In genomic region chr1:93115471-93115870, GRCm38 (mm10) we compare ENCODE assay signal across 9 mouse cellular contexts. TPM values are rescaled to one million over a fixed set of nuclear protein-coding genes. Genes with fewer than 3 reads are reported as not detected.
A peak's percentile ranks its signal among the peaks of the same experiment; 100 is the strongest.
DNase-seq lines count a peak whose midpoint lies in the region; ATAC-seq and TF ChIP-seq lines count a peak whose summit lies in the region.
"Had no signal": no experiment of that assay in that cellular context is flagged by ENCODE, and none has a peak within 500 bp of the region (broad histone marks: within the 10 kb centered on the region; RNA-seq: fewer than 3 reads in every experiment).

No protein-coding gene starts in this region.

- ATAC-seq in heart, embryonic 13.5 days (ENCODE audit: extremely low read depth, insufficient number of reproducible peaks, low FRiP score, low TSS enrichment): no peak
- ATAC-seq in hindbrain, embryonic 15.5 days (ENCODE audit: low FRiP score, low read depth): peak; percentile 67
- peak; percentile 77 for ATAC-seq in midbrain, embryonic 14.5 days (ENCODE audit: low FRiP score, low TSS enrichment)

- 33% methylated on average over 13 of the region's 13 CpGs for WGBS in heart, embryonic 13.5 days
- 11% methylated on average over 13 of the region's 13 CpGs for WGBS in hindbrain, embryonic 15.5 days
- 11% methylated on average over 13 of the region's 13 CpGs for WGBS in midbrain, embryonic 14.5 days

- no peak for TF ChIP-seq CTCF in cortical plate, adult 2 months (IDR thresholded peaks at IDR 0.05; ENCODE audit: extremely low read depth, insufficient read depth, low read length)

- DNase-seq in heart, postnatal 36 days: no peak
- peak; percentile 57 for DNase-seq in midbrain, embryonic 14.5 days
- DNase-seq in thymus, postnatal 36 days: no peak
- no peak for DNase-seq in cerebellum, adult 8-10 months
- DNase-seq in left cerebral cortex, adult 18-20 months (ENCODE audit: low spot score in 2 of 2): no peak

- no peak overlapping the region for H3K27ac ChIP-seq in heart, embryonic 13.5 days (replicated peaks)
- no peak overlapping the region for H3K27ac ChIP-seq in cortical plate, adult 2 months (ENCODE audit: insufficient read depth, low read length)
- H3K27ac ChIP-seq in hindbrain, embryonic 15.5 days (replicated peaks): peak overlapping the region; percentile 72
- H3K27ac ChIP-seq in midbrain, embryonic 14.5 days (replicated peaks; ENCODE audit: low read depth, low read length): peak overlapping the region; percentile 73

- H3K27me3 ChIP-seq in heart, embryonic 13.5 days (replicated peaks): peaks cover 21% of the 10 kb centered on the region
- H3K27me3 ChIP-seq in hindbrain, embryonic 15.5 days: no peaks in the 10 kb centered on the region
- no peaks in the 10 kb centered on the region for H3K27me3 ChIP-seq in midbrain, embryonic 14.5 days (ENCODE audit: control insufficient read depth, insufficient read depth, low read length)

- no peak for TF ChIP-seq POLR2A in cortical plate, adult 2 months (IDR thresholded peaks at IDR 0.05; ENCODE audit: extremely low read depth, insufficient read depth, low read length)

- peaks cover 7% of the 10 kb centered on the region; the same call in 1 of the 2 replicates for H3K4me1 ChIP-seq in heart, embryonic 13.5 days
- no peaks in the 10 kb centered on the region for H3K4me1 ChIP-seq in cortical plate, adult 2 months (ENCODE audit: control insufficient read depth, insufficient read depth, low read length)
- peaks cover 12% of the 10 kb centered on the region for H3K4me1 ChIP-seq in hindbrain, embryonic 15.5 days (replicated peaks)
- peaks cover 12% of the 10 kb centered on the region for H3K4me1 ChIP-seq in midbrain, embryonic 14.5 days (ENCODE audit: control insufficient read depth, insufficient read depth, low read length)

- H3K36me3 ChIP-seq in heart, embryonic 13.5 days: no peaks in the 10 kb centered on the region
- H3K36me3 ChIP-seq in hindbrain, embryonic 15.5 days: no peaks in the 10 kb centered on the region
- H3K36me3 ChIP-seq in midbrain, embryonic 14.5 days (ENCODE audit: control insufficient read depth, insufficient read depth, low read length): no peaks in the 10 kb centered on the region

- H3K9ac ChIP-seq in heart, embryonic 13.5 days: peak overlapping the region; percentile 64
- peak overlapping the region; percentile 27 for H3K9ac ChIP-seq in hindbrain, embryonic 15.5 days
- peak overlapping the region; percentile 52 for H3K9ac ChIP-seq in midbrain, embryonic 14.5 days (replicated peaks; ENCODE audit: low read length)

- peak overlapping the region; percentile 44 for H3K4me3 ChIP-seq in heart, embryonic 13.5 days
- H3K4me3 ChIP-seq in cortical plate, adult 2 months (ENCODE audit: insufficient read depth, low read length): peak overlapping the region; percentile 30
- peak overlapping the region; percentile 39 for H3K4me3 ChIP-seq in hindbrain, embryonic 15.5 days
- peak overlapping the region; percentile 36 for H3K4me3 ChIP-seq in midbrain, embryonic 14.5 days (replicated peaks; ENCODE audit: low read depth, low read length)

- intact Hi-C loops in heart, postnatal 36 days (cut with DNase I): no loop called here

- H3K9me3 ChIP-seq in heart, embryonic 13.5 days: peaks cover 7% of the 10 kb centered on the region
- H3K9me3 ChIP-seq in hindbrain, embryonic 15.5 days: no peaks in the 10 kb centered on the region
- H3K9me3 ChIP-seq in midbrain, embryonic 14.5 days (ENCODE audit: control insufficient read depth, low read length): no peaks in the 10 kb centered on the region

- peak overlapping the region; percentile 70 for H3K4me2 ChIP-seq in heart, embryonic 13.5 days
- H3K4me2 ChIP-seq in hindbrain, embryonic 15.5 days: peak overlapping the region; percentile 72
- H3K4me2 ChIP-seq in midbrain, embryonic 14.5 days (ENCODE audit: low read length): peak overlapping the region; percentile 73

RNA-seq across cellular contexts. Expression of gene Kif1a, which starts 13.7 kb away (rescaled TPM):
- 9.7 and 10.8 TPM in 2 replicates for polyA plus RNA-seq in heart, embryonic 13.5 days (2015; fragmentation: Nextera tagmentation; extraction: Ambion mirVana)
- total RNA-seq in heart, postnatal 36 days (2021): 1 to 10 TPM; 1.7 to 2.0 TPM
- polyA plus RNA-seq in cortical plate, adult 2 months (2012; rRNA removed): 349 and 356 TPM in 2 replicates
- 456 and 490 TPM in 2 replicates for polyA plus RNA-seq in hindbrain, embryonic 15.5 days (2015; fragmentation: Nextera tagmentation; extraction: Ambion mirVana)
- 228 and 350 TPM in 2 replicates for polyA plus RNA-seq in midbrain, embryonic 14.5 days (2014; fragmentation: Nextera tagmentation; extraction: Ambion mirVana)
- 100 to 1,000 TPM; 735 to 776 TPM for total RNA-seq in left cerebral cortex, adult 18-20 months (2021)

RNA-seq across cellular contexts. Expression of gene Agxt, which starts 19.6 kb away (rescaled TPM):
- 0.27 TPM in 1 of 2 replicates, not detected in the other for polyA plus RNA-seq in heart, embryonic 13.5 days (2015; fragmentation: Nextera tagmentation; extraction: Ambion mirVana)
- not detected for total RNA-seq in heart, postnatal 36 days (2021)
- not detected in 2 replicates for polyA plus RNA-seq in cortical plate, adult 2 months (2012; rRNA removed)
- not detected in 2 replicates for polyA plus RNA-seq in hindbrain, embryonic 15.5 days (2015; fragmentation: Nextera tagmentation; extraction: Ambion mirVana)
- polyA plus RNA-seq in midbrain, embryonic 14.5 days (2014; fragmentation: Nextera tagmentation; extraction: Ambion mirVana): not detected in 2 replicates
- total RNA-seq in left cerebral cortex, adult 18-20 months (2021): not detected
- total RNA-seq: layer of hippocampus, postnatal 10 days had no signal

RNA-seq across cellular contexts. Expression of gene 2310007B03Rik, which starts 45.3 kb away (rescaled TPM):
- 0.12 and 0.24 TPM in 2 replicates for polyA plus RNA-seq in heart, embryonic 13.5 days (2015; fragmentation: Nextera tagmentation; extraction: Ambion mirVana)
- total RNA-seq in heart, postnatal 36 days (2021): not detected
- polyA plus RNA-seq in cortical plate, adult 2 months (2012; rRNA removed): not detected in 2 replicates
- 0.23 and 0.28 TPM in 2 replicates for polyA plus RNA-seq in hindbrain, embryonic 15.5 days (2015; fragmentation: Nextera tagmentation; extraction: Ambion mirVana)
- not detected in 2 replicates for polyA plus RNA-seq in midbrain, embryonic 14.5 days (2014; fragmentation: Nextera tagmentation; extraction: Ambion mirVana)
- not detected for total RNA-seq in left cerebral cortex, adult 18-20 months (2021)
- total RNA-seq: layer of hippocampus, postnatal 10 days had no signal

RNA-seq across cellular contexts. Expression of gene Crocc2, which starts 53.1 kb away (rescaled TPM):
- 0.17 and 0.31 TPM in 2 replicates for polyA plus RNA-seq in heart, embryonic 13.5 days (2015; fragmentation: Nextera tagmentation; extraction: Ambion mirVana)
- total RNA-seq in heart, postnatal 36 days (2021): not detected
- polyA plus RNA-seq in cortical plate, adult 2 months (2012; rRNA removed): 0.15 and 0.29 TPM in 2 replicates
- 0.35 and 0.45 TPM in 2 replicates for polyA plus RNA-seq in hindbrain, embryonic 15.5 days (2015; fragmentation: Nextera tagmentation; extraction: Ambion mirVana)
- polyA plus RNA-seq in midbrain, embryonic 14.5 days (2014; fragmentation: Nextera tagmentation; extraction: Ambion mirVana): 0.05 and 0.09 TPM in 2 replicates
- total RNA-seq in left cerebral cortex, adult 18-20 months (2021): under 1 TPM; 0.07 to 0.16 TPM

Comparison
In these comparisons a context has a peak if more than half of its experiments do, and no peak if none do; other contexts are left out.
1. H3K27ac ChIP-seq: peak in hindbrain, embryonic 15.5 days (single experiment) and midbrain, embryonic 14.5 days (single experiment); none in heart, embryonic 13.5 days (single experiment) and cortical plate, adult 2 months (single experiment).
2. RNA of gene Kif1a, which starts 13.7 kb away (polyA plus RNA-seq): 456 to 490 TPM in hindbrain, embryonic 15.5 days, 349 to 356 TPM in cortical plate, adult 2 months and 228 to 350 TPM in midbrain, embryonic 14.5 days; 9.7 to 10.8 TPM in heart, embryonic 13.5 days; every median in the first group is over 10 times any median in the second.
3. Peak in every context shown above with its lines, with median percentiles within 50 percentile points of each other: H3K4me2 ChIP-seq, H3K4me3 ChIP-seq and H3K9ac ChIP-seq.